Mouse (Mus musculus) myocyte (in vitro differentiated cells): ENCODE measurements at regions not wholly inside any gene's neighbourhood (a gene's known extent, or its start where the extent isn't known, plus 50 kb on each side); places are given as distances from the start of the nearest gene placed in this dataset.

Experiments used
- H3K27me3 ChIP-seq: one replicate; pipeline ENCODE4 v1.6.1; 2011; ENCODE audit not compliant: control insufficient read depth, insufficient read depth, insufficient read length
- H3K36me3 ChIP-seq: one replicate; pipeline ENCODE4 v1.6.1; 2011; ENCODE audit not compliant: control insufficient read depth, insufficient read depth
- H3K4me2 ChIP-seq: one replicate; pipeline ENCODE4 v1.6.1; 2011; ENCODE audit warnings: low read depth, control low read depth
- H3K4me3 ChIP-seq: one replicate; pipeline ENCODE4 v1.5.1; 2011; ENCODE audit warnings: mild to moderate bottlenecking, control low read depth, moderate library complexity
- H3K79me2 ChIP-seq: one replicate; pipeline ENCODE4 v1.6.1; 2011; ENCODE audit not compliant: control insufficient read depth, insufficient read depth
- H3ac ChIP-seq: one replicate; pipeline ENCODE4 v1.6.1; 2011; ENCODE audit not compliant: control insufficient read depth, insufficient read length
- CEBPB ChIP-seq: IDR thresholded peaks from 2 replicates; pipeline ENCODE4 v1.6.1; 2011; ENCODE audit warnings: mild to moderate bottlenecking, moderate library complexity; ENCODE audit not compliant: poor library complexity, insufficient read depth, severe bottlenecking
- E2F4 ChIP-seq: IDR thresholded peaks from one replicate; pipeline ENCODE4 v1.6.1; 2011; ENCODE audit warnings: mild to moderate bottlenecking, control low read depth, moderate library complexity; ENCODE audit not compliant: insufficient read depth
- MAX ChIP-seq: IDR thresholded peaks from one replicate; pipeline ENCODE4 v1.6.1; 2011; ENCODE audit warnings: low read depth, mild to moderate bottlenecking, control low read depth
- MYOD1 ChIP-seq, 3 experiments: IDR thresholded peaks; one replicate each; pipeline ENCODE4 v1.6.1; 2011; ENCODE audit warnings: control low read depth in 2 of 3, low read depth in 2 of 3, mild to moderate bottlenecking in 2 of 3, moderate library complexity in 1 of 3; ENCODE audit not compliant: insufficient read length in 2 of 3, control insufficient read depth in 1 of 3
- MYOG ChIP-seq, 3 experiments: IDR thresholded peaks; one replicate each; pipeline ENCODE4 v1.6.1; 2011; ENCODE audit warnings: control low read depth in 2 of 3, low read depth in 2 of 3, mild to moderate bottlenecking in 2 of 3; ENCODE audit not compliant: insufficient read length in 2 of 3, control insufficient read depth in 1 of 3, insufficient read depth in 1 of 3
- POLR2A ChIP-seq: IDR thresholded peaks from one replicate; pipeline ENCODE4 v1.6.1; 2011; ENCODE audit warnings: low read depth, mild to moderate bottlenecking, control low read depth, moderate library complexity; ENCODE audit not compliant: insufficient read length
- POLR2AphosphoS2 ChIP-seq: IDR thresholded peaks from one replicate; pipeline ENCODE4 v1.6.1; 2011; ENCODE audit warnings: low read depth, control low read depth; ENCODE audit not compliant: insufficient read length
- REST ChIP-seq: IDR thresholded peaks from one replicate; pipeline ENCODE4 v1.6.1; 2011; ENCODE audit warnings: mild to moderate bottlenecking, control low read depth, moderate library complexity; ENCODE audit not compliant: insufficient read depth, insufficient read length
- SRF ChIP-seq: IDR thresholded peaks from one replicate; pipeline ENCODE4 v1.6.1; 2011; ENCODE audit warnings: low read depth; ENCODE audit not compliant: control insufficient read depth, insufficient read length
- TCF12 ChIP-seq: IDR thresholded peaks from one replicate; pipeline ENCODE4 v1.6.1; 2011; ENCODE audit warnings: mild to moderate bottlenecking, control low read depth; ENCODE audit not compliant: poor library complexity, insufficient read depth, severe bottlenecking
- TCF3 ChIP-seq: IDR thresholded peaks from one replicate; pipeline ENCODE4 v1.6.1; 2011; ENCODE audit warnings: low read depth, control low read depth; ENCODE audit not compliant: insufficient read length
- USF1 ChIP-seq: IDR thresholded peaks from one replicate; pipeline ENCODE4 v1.6.1; 2011; ENCODE audit warnings: low read depth, mild to moderate bottlenecking, control low read depth, moderate library complexity

DNA sequence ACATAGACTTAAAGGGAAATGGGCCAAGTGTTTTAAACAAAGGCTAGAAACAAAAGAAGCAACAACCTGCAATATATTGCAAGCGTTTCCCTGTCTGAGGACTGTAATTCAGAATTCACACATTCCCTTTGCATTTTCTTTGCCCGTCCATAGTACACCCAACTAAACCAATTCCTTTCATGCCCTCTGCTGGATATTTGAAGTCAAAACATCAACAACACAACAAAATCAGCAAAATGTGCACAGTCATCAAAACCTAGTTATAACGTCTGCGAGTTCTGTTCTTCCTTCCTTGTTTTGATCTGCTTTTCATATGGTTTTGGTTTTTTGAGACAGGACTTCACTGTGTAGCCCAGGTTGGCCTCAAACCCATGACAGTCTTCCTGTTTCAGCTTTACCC, 67.7 kb upstream of the Daam1 start:
- TF ChIP-seq MYOG (IDR thresholded peaks at IDR 0.05; ENCODE audit: control insufficient read depth in 1 of 3, insufficient read depth in 1 of 3, insufficient read length in 2 of 3, low read depth in 2 of 3) (no peak), SRF (no peak), USF1 (no peak), POLR2A (no peak), POLR2AphosphoS2 (no peak), MYOD1 (IDR thresholded peaks at IDR 0.05; ENCODE audit: control insufficient read depth in 1 of 3, insufficient read length in 2 of 3, low read depth in 2 of 3) (no peak), TCF12 (no peak), CEBPB (no peak), MAX (no peak), REST (no peak), E2F4 (no peak), TCF3 (no peak)
- Histone ChIP-seq H3K27me3 (no peaks in the 10 kb centered on the region), H3K36me3 (no peaks in the 10 kb centered on the region), H3K4me2 (no peak overlapping the region), H3K79me2 (no peaks in the 10 kb centered on the region), H3K4me3 (no peak overlapping the region), H3ac (no peak overlapping the region)

DNA sequence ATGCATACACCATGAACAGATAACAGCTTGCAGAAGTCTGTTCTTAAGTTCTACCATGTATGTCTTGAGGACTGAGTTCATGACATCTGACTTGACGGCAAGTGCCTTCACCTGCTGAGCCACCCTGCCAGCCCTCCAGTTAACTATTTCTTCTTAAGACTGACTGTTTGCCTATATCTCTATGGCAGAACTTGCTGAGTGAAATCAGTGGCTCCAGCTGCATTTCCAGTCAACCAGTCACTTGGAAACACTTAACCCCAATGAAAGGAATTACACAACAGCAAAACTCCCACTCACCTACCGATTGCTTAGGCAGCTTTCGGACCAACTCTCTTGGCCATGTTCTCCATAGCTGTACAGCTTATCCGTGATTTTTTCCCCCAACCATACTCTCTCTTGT, 64.8 kb upstream of the Daam1 start:
- no peak for TF ChIP-seq POLR2AphosphoS2
- TF ChIP-seq REST: no peak
- TF ChIP-seq TCF12: no peak
- TF ChIP-seq CEBPB: no peak
- TF ChIP-seq SRF: no peak
- TF ChIP-seq USF1: no peak
- TF ChIP-seq POLR2A: no peak
- no peak for TF ChIP-seq MYOG (IDR thresholded peaks at IDR 0.05; ENCODE audit: control insufficient read depth in 1 of 3, insufficient read depth in 1 of 3, insufficient read length in 2 of 3, low read depth in 2 of 3)
- TF ChIP-seq MAX: no peak
- no peak for TF ChIP-seq TCF3
- TF ChIP-seq E2F4: no peak
- no peak for TF ChIP-seq MYOD1 (IDR thresholded peaks at IDR 0.05; ENCODE audit: control insufficient read depth in 1 of 3, insufficient read length in 2 of 3, low read depth in 2 of 3)
- H3ac ChIP-seq: no peak overlapping the region

DNA sequence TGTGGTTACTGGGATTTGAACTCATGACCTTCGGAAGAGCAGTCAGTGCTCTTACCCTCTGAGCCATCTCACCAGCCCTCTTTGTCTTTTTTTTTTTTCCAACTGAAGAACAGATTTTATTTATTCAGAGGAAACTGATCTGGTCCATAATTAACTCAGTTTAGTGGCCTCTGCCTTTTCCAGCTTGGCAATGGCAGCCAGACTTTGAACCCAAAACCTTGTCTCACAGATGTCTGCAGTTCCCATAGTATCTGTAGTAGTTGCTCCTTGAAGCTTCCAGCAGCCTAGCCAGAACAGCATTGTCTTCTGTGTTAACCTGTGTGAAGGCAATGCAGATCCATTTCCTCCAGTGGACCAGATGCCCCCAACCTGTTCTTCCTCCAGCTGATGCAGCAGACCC, 64.2 kb upstream of the Daam1 start:
- Histone ChIP-seq H3K4me3 (no peak overlapping the region), H3ac (no peak overlapping the region), H3K4me2 (no peak overlapping the region), H3K79me2 (no peaks in the 10 kb centered on the region), H3K36me3 (no peaks in the 10 kb centered on the region), H3K27me3 (no peaks in the 10 kb centered on the region)
- TF ChIP-seq MYOG (IDR thresholded peaks at IDR 0.05; ENCODE audit: control insufficient read depth in 1 of 3, insufficient read depth in 1 of 3, insufficient read length in 2 of 3, low read depth in 2 of 3) (no peak), CEBPB (no peak), TCF3 (no peak), E2F4 (no peak), SRF (no peak)

More for the DNA sequence above, 64.8 kb upstream of the Daam1 start:
- Histone ChIP-seq H3K79me2 (no peaks in the 10 kb centered on the region), H3K4me3 (no peak overlapping the region), H3K36me3 (no peaks in the 10 kb centered on the region), H3K4me2 (no peak overlapping the region), H3K27me3 (no peaks in the 10 kb centered on the region)

DNA sequence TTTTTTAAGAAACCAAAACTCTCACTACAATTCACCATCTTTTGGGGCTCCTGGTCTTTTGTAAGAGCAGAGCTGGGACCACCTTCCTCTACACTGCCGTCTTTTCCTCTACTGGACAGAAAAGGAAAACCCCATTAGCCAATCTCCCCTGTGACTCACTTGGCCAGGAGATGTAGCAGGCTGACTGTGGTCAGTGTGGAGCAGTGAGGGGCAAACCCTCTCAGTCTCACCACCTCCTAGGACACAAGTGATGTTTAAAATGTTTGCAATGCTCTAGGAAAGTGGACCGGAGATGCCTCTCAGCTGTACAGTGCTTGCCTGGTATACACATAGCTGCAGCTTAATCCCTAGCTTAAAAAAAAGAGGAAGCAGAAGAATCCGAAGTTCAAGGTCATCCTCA, 63.0 kb upstream of the Daam1 start:
- Histone ChIP-seq H3K4me2 (no peak overlapping the region), H3K27me3 (no peaks in the 10 kb centered on the region), H3K4me3 (no peak overlapping the region), H3K79me2 (no peaks in the 10 kb centered on the region), H3K36me3 (no peaks in the 10 kb centered on the region), H3ac (no peak overlapping the region)
- TF ChIP-seq CEBPB (no peak), SRF (no peak), TCF12 (no peak), REST (no peak), TCF3 (no peak), POLR2AphosphoS2 (no peak), MYOD1 (IDR thresholded peaks at IDR 0.05; ENCODE audit: control insufficient read depth in 1 of 3, insufficient read length in 2 of 3, low read depth in 2 of 3) (no peak), E2F4 (no peak), POLR2A (no peak), USF1 (no peak), MAX (no peak), MYOG (IDR thresholded peaks at IDR 0.05; ENCODE audit: control insufficient read depth in 1 of 3, insufficient read depth in 1 of 3, insufficient read length in 2 of 3, low read depth in 2 of 3) (no peak)

DNA sequence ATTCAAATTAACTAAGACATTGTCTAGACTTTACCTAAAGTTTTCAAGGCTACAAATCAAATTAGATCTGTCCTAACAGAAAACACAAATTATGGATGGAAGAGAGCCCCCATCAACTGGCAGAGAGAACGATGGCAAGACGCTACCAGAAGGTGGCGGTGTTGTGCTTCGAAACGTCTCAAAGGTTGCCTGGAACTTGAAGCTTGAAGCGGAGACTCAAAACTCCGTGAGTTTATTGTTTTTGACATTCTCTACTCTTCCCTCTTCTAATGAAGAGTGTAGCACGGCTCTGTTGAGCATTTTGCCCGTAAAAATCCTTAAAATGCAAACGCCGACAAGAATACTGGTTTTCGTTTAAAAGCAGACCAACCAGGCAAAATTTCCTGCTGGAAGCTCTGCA, 62.4 kb upstream of the Daam1 start:
- TF ChIP-seq POLR2AphosphoS2 (no peak), TCF3 (no peak), CEBPB (no peak)
- Histone ChIP-seq H3K4me2 (peak overlapping the region; percentile 70), H3K4me3 (no peak overlapping the region), H3K27me3 (no peaks in the 10 kb centered on the region), H3ac (no peak overlapping the region), H3K79me2 (no peaks in the 10 kb centered on the region), H3K36me3 (no peaks in the 10 kb centered on the region)
